Mouse (Mus musculus) liver, postnatal 0 days (tissue): ENCODE measurements at regions not wholly inside any gene's neighbourhood (a gene's known extent, or its start where the extent isn't known, plus 50 kb on each side); places are given as distances from the start of the nearest gene placed in this dataset.

Source experiments
- CTCF ChIP-seq: sonication (generic); IDR thresholded peaks from 2 replicates; pipeline ENCODE4 v1.5.1; 2016; ENCODE audit warnings: antibody characterized with exemption, low read depth
- EP300 ChIP-seq: IDR thresholded peaks from 2 replicates; pipeline ENCODE4 v1.6.1; 2016; ENCODE audit warnings: antibody characterized with exemption, low read depth, mild to moderate bottlenecking

- TF ChIP-seq CTCF (no peak), EP300 (no peak)
Observed at GRCm38 (mm10) chr12:27159416-27160062, 182.8 kb downstream of the Sox11 start.
